Mouse (Mus musculus) embryonic facial prominence, embryonic 13.5 days (tissue): ENCODE data around the gene Polr3gl. TPM values are rescaled to one million over a fixed set of nuclear protein-coding genes. Genes with fewer than 3 reads are reported as not detected.

Source experiments
- ATAC-seq: fragments of 200-750 bp; cut with Nextera tagmentation; 2 replicates; pipeline ENCODE4 v1.8.0; 2017; ENCODE audit warnings: low read depth; ENCODE audit not compliant: insufficient number of reproducible peaks, insufficient read depth, low FRiP score, low TSS enrichment
- H3K27ac ChIP-seq: fragments of 300-500 bp; sonication (generic); 2 replicates; pipeline ENCODE4 v1.5.1; 2015; ENCODE audit warnings: moderate library complexity, mild to moderate bottlenecking, inconsistent platforms
- H3K27me3 ChIP-seq: fragments of 300-500 bp; sonication (generic); 2 replicates; pipeline ENCODE4 v1.6.1; 2015; ENCODE audit warnings: mild to moderate bottlenecking, inconsistent platforms
- H3K36me3 ChIP-seq: fragments of 300-500 bp; sonication (generic); 2 replicates; pipeline ENCODE4 v1.6.1; 2015; ENCODE audit warnings: mild to moderate bottlenecking, inconsistent platforms
- H3K4me1 ChIP-seq: fragments of 300-500 bp; sonication (generic); 2 replicates; pipeline ENCODE4 v1.6.1; 2015; ENCODE audit warnings: inconsistent platforms
- H3K4me2 ChIP-seq: fragments of 300-500 bp; sonication (generic); 2 replicates; pipeline ENCODE4 v1.6.1; 2015; ENCODE audit warnings: moderate library complexity, mild to moderate bottlenecking, inconsistent platforms
- H3K4me3 ChIP-seq: fragments of 300-500 bp; sonication (generic); 2 replicates; pipeline ENCODE4 v1.5.1; 2015; ENCODE audit warnings: mild to moderate bottlenecking, inconsistent platforms
- H3K9ac ChIP-seq: fragments of 300-500 bp; sonication (generic); 2 replicates; pipeline ENCODE4 v1.6.1; 2015; ENCODE audit warnings: mild to moderate bottlenecking, inconsistent platforms
- H3K9me3 ChIP-seq: fragments of 300-500 bp; sonication (generic); 2 replicates; pipeline ENCODE4 v1.6.1; 2016; ENCODE audit warnings: inconsistent platforms
- WGBS: fragments of 180-500 bp; shearing (Covaris S2); methylation state at CpG from one replicate; pipeline ENCODE4 v1.1.7; 2015; ENCODE audit warnings: mixed read lengths; 5-methylcytosine and 5-hydroxymethylcytosine counted together
- polyA plus RNA-seq: library from polyadenylated mRNA; unstranded; fragments of >200 nt; fragmentation: Nextera tagmentation; extraction: Ambion mirVana; gene quantifications from 2 replicates; pipeline ENCODE4 v1.2.1, GENCODE M21; 2015

The Polr3gl gene
- polyA plus RNA-seq, 1 experiment from 2014 or later: 53.7 TPM

DNA sequence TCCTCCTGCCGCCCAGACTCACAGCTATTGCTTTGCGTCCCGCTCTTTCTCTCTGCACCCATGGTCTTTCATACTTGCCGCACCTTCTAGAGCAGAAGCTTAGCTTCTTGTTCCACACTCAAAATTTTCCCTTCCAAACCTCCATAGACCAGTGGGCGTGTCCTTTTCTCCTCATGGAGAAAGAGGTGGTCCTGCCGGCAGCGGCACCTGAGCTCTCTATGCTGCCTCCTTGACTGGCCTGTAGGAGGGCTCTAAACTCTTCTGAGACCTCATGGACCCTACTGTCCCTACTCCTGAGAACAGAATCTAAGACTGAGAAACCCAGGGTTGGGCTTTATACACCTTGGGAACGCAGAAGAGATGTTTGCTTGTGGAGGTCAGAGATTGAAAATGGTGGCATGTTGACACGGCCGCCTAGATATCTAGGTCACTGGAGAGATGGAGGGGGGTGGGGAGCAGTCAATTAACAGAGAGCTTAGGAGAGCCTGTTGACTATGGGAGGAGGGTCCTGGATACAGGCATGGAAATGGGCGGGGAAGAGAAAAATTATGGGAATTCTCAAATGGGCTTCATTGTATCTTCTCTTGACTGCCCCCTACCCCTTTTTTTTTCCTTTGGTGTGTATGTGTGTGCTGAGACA, 23.9 kb downstream of the Polr3gl start:
- 88% methylated on average over 11 of the region's 11 CpGs for WGBS
- Histone ChIP-seq H3K4me2 (no peak overlapping the region), H3K27ac (no peak overlapping the region), H3K9ac (no peak overlapping the region), H3K27me3 (no peaks in the 10 kb centered on the region), H3K36me3 (no peaks in the 10 kb centered on the region), H3K4me1 (no peaks in the 10 kb centered on the region), H3K4me3 (no peak overlapping the region), H3K9me3 (no peaks in the 10 kb centered on the region)
- no peak for ATAC-seq

- H3K27me3 ChIP-seq: no peaks in the 10 kb centered on the region
- H3K4me1 ChIP-seq: peaks cover 3% of the 10 kb centered on the region; the same call in 1 of the 2 replicates
- no peaks in the 10 kb centered on the region for H3K36me3 ChIP-seq
- no peak overlapping the region for H3K4me2 ChIP-seq
- no peak overlapping the region for H3K27ac ChIP-seq
- WGBS: 94% methylated on average over 13 of the region's 13 CpGs
- no peak overlapping the region for H3K4me3 ChIP-seq
- H3K9ac ChIP-seq: no peak overlapping the region
- no peak for ATAC-seq
- H3K9me3 ChIP-seq: no peaks in the 10 kb centered on the region
These were observed 24.5 kb downstream of the Polr3gl start for GRCm38 (mm10) chr3:96569506-96569905.

GRCm38 (mm10) chr3:96568605-96569004, 25.4 kb downstream of the Polr3gl start:
- no peak overlapping the region for H3K27ac ChIP-seq
- 69% methylated on average over 8 of the region's 8 CpGs for WGBS
- H3K36me3 ChIP-seq: no peaks in the 10 kb centered on the region

DNA sequence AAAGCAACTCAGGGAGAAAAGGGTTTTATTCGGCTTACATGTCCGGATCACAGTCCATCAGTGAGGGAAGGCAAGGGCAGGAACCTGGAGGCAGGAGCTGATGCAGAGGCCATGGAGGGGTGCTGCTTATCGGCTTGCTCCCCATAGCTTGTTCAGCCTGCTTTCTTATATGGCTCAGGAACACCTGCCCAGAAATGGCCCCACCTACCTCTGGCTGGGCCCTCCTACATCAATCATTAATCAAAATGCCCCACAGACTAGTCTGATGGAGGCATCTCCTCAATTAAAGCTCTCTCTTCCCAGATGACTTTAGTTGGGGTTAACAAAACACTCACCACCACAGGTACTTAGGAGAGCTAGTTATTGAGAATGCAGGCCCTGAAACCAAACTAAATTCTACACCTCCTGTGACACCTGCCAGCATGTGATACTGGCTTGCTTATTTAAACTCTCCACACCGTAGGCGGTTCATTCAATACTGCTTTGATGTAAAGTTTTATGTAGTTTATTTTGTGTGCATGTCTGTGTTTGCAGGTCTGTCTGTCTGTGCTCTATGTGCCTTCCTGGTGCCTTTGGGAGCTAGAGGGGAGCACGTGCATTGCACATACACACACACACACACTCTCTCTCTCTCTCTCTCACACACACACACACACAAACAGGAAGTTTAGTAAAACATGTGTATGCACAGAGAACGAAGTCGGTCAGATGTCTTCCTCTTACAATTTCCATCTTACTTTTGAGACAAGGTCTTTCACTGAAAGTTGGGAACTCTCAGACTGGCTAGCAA, 27.1 kb downstream of the Polr3gl start:
- Histone ChIP-seq H3K9ac (no peak overlapping the region), H3K36me3 (no peaks in the 10 kb centered on the region), H3K9me3 (no peaks in the 10 kb centered on the region), H3K27ac (no peak overlapping the region), H3K4me1 (peaks cover 11% of the 10 kb centered on the region; the same call in 1 of the 2 replicates), H3K4me2 (no peak overlapping the region), H3K4me3 (no peak overlapping the region), H3K27me3 (no peaks in the 10 kb centered on the region)
- ATAC-seq: no peak
- 84% methylated on average over 8 of the region's 8 CpGs for WGBS

More at GRCm38 (mm10) chr3:96568605-96569004, 25.4 kb downstream of the Polr3gl start:
- Histone ChIP-seq H3K9me3 (no peaks in the 10 kb centered on the region), H3K4me2 (no peak overlapping the region), H3K4me1 (peaks cover 11% of the 10 kb centered on the region; the same call in 1 of the 2 replicates), H3K4me3 (no peak overlapping the region), H3K27me3 (no peaks in the 10 kb centered on the region), H3K9ac (no peak overlapping the region)
- no peak for ATAC-seq

- peaks cover 14% of the 10 kb centered on the region for H3K36me3 ChIP-seq
- no peak overlapping the region for H3K4me2 ChIP-seq
- H3K9ac ChIP-seq: no peak overlapping the region
- H3K27me3 ChIP-seq: no peaks in the 10 kb centered on the region
- no peaks in the 10 kb centered on the region for H3K9me3 ChIP-seq
- H3K4me3 ChIP-seq: no peak overlapping the region
- 67% methylated on average over 3 of the region's 3 CpGs for WGBS
- no peak overlapping the region for H3K27ac ChIP-seq
- no peak for ATAC-seq
- H3K4me1 ChIP-seq: peaks cover 25% of the 10 kb centered on the region
These were observed 28.9 kb downstream of the Polr3gl start for GRCm38 (mm10) chr3:96565105-96565504.

DNA sequence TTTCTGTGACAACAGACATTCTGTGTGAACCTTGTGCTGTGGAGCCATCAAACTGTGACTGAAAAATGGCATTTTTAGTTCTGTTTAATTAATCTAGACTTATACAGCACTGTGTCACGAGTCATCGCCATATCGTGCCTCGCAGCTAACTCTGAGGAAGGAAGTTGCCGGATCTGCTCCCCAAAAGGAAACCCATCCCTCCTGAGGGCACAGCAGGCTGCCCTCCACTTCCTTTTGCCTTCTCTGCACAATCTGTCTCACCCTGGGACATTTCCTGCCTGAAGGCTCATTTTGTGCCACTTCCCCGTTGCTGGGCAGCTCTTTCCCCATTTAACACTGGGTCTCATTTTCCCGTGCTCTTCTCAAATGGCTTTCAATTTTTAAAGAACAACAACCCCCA, 29.3 kb downstream of the Polr3gl start:
- Histone ChIP-seq H3K27ac (peak overlapping the region; percentile 51; the same call in 1 of the 2 replicates), H3K36me3 (peaks cover 19% of the 10 kb centered on the region), H3K4me2 (no peak overlapping the region), H3K27me3 (no peaks in the 10 kb centered on the region), H3K4me1 (peaks cover 30% of the 10 kb centered on the region), H3K4me3 (no peak overlapping the region), H3K9me3 (no peaks in the 10 kb centered on the region), H3K9ac (no peak overlapping the region)
- ATAC-seq: no peak
- WGBS: 43% methylated on average over 7 of the region's 7 CpGs

DNA sequence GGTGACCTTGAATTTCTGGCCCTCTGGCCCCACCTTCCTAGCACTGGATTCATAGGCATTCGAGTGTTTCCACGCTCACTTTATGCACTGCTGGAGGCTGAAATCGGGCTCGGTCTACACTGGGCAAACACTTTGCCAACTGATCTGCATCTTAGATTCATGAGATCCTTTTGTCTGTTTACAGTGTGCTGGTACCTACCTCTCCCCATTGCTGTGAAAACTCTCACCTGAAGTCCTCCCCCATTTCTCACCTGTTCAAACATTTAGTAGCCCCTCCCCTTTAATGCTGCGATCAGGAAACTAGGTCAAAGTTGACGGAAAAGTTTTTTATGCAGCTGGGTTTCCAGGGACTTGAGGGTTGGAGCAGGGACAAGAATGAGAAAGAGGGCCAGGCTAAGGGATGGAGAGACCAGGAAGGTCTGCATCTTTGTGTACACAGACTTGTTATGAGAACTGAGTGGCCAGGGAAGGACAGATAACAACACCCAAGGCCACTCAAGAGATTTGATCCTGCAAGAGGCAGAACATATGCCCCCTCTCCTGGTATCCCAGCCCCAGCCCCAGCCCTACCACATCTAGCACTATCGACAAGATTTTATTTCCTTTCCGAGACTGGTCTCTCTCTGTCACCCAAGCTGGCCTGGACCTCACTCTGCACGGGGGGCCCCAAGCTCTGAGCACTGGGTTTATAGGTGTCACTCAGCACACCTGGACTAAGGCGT, 29.9 kb downstream of the Polr3gl start:
- Histone ChIP-seq H3K9ac (no peak overlapping the region), H3K4me3 (no peak overlapping the region), H3K4me1 (peaks cover 34% of the 10 kb centered on the region), H3K36me3 (peaks cover 22% of the 10 kb centered on the region), H3K4me2 (no peak overlapping the region), H3K27me3 (no peaks in the 10 kb centered on the region), H3K9me3 (no peaks in the 10 kb centered on the region), H3K27ac (peak overlapping the region; percentile 51; the same call in 1 of the 2 replicates)
- WGBS: 69% methylated on average over 10 of the region's 10 CpGs
- ATAC-seq: no peak

GRCm38 (mm10) chr3:96563267-96563666, 30.7 kb downstream of the Polr3gl start:
- H3K4me2 ChIP-seq: no peak overlapping the region
- ATAC-seq: no peak
- no peaks in the 10 kb centered on the region for H3K9me3 ChIP-seq
- 0 out of 2 replicates have a peak overlapping the region, but pooled peaks have one; percentile 7 for H3K27ac ChIP-seq
- WGBS: 92% methylated on average over 8 of the region's 8 CpGs
- H3K27me3 ChIP-seq: no peaks in the 10 kb centered on the region
- H3K4me3 ChIP-seq: no peak overlapping the region
- peaks cover 34% of the 10 kb centered on the region for H3K4me1 ChIP-seq
- peaks cover 22% of the 10 kb centered on the region for H3K36me3 ChIP-seq
- no peak overlapping the region for H3K9ac ChIP-seq

DNA sequence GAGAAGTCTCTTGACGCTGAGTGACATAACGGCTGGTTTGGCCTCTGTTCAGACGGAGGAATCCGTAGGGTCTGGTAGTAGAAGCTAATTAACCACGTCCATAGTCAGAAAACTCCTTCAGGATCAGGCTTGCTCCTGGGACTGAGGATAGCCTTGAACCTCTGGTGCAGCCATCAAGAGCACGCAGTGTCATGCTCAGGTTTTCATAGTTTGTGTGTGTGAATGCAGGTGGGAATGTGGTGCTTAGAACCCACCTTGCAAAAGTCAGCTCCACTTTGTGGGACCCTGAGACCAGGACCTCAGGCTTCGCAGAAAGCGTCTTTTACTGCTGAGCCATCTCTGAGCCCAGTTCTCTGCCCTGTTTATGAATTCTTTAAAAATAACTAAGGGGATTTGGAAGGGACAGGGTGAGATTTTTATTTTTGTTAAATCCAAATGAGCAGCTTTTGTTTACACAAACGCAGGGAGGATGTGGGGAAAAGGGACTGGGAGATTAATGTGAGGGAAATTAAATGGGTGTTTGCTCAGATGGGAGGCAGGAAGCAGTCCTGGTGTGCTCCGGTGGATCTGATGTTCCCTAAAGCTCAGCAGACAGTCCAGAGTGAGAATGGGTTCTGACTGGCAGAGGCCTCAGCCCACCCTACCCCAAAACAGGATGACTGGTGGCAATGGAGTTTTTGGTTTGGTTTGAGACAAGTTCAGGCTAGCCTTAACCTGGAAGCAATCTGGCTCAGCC, 31.9 kb downstream of the Polr3gl start:
- Histone ChIP-seq H3K27me3 (no peaks in the 10 kb centered on the region), H3K27ac (peak overlapping the region; percentile 66), H3K9me3 (no peaks in the 10 kb centered on the region), H3K4me2 (no peak overlapping the region; the same call in 1 of the 2 replicates), H3K9ac (no peak overlapping the region), H3K36me3 (peaks cover 22% of the 10 kb centered on the region), H3K4me1 (peaks cover 34% of the 10 kb centered on the region), H3K4me3 (no peak overlapping the region)
- WGBS: 56% methylated on average over 10 of the region's 10 CpGs
- no peak for ATAC-seq

GRCm38 (mm10) chr3:96560881-96561668, 32.9 kb downstream of the Polr3gl start:
- 90% methylated on average over 9 of the region's 9 CpGs for WGBS
- peaks cover 44% of the 10 kb centered on the region for H3K4me1 ChIP-seq
- H3K27me3 ChIP-seq: no peaks in the 10 kb centered on the region
- no peak for ATAC-seq
- H3K4me2 ChIP-seq: peak overlapping the region; percentile 89
- peak overlapping the region; percentile 79 for H3K4me3 ChIP-seq
- H3K9me3 ChIP-seq: no peaks in the 10 kb centered on the region
- H3K9ac ChIP-seq: peak overlapping the region; percentile 93; the same call in 1 of the 2 replicates
- H3K27ac ChIP-seq: peak overlapping the region; percentile 28
- peaks cover 22% of the 10 kb centered on the region for H3K36me3 ChIP-seq
